Mouse (Mus musculus): ENCODE results near the gene Nim1k.

Gene Nim1k

DNA sequence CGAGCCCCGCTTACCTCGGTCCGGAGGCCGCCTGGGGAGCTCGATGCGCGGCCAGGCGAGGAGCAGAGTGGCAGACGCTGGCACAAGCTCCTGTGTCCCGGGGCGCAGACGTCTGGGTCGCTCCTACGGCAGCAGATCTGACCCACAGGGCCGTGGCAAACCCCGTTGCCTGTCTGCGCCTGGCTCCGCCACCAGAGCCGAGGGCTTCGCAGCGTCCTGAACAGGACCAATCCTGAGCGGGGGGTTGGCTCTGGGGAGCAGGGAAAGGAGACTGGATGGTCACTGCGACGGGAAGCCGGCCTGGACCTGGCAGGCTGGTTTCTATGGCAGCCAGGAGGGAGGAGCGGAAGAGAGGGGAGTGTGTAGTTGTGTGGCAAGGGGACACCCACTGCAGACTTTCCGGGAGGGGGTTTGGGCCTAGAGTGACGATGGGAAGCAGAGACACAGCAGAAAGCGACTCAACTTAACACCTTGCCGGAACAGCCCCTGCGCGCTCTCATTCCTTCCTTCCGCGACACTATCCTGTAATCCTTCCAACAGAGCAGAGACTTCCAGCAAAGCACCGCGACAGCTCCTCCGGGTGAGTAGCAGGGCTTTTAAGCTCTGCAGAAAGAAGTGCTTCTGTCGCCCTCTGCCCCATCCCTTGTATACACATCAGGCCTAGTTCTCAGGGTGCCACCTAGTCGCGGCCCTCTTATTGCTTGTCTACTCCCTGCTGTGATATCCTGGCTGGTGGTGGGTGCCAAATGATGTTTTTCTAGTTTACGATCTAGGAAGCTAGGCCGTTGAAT is at the start of gene Nim1k:
Nim1k (minus strand) TSS at position 202 of the 791 bp plus-strand sequence.
- DNase-seq (ENCODE audit: low spot score in 2 of 2) = peak; percentile 43 to 72

- no peak for DNase-seq (ENCODE audit: low spot score in 2 of 2)
Observed at GRCm38 (mm10) chr13:119797656-119798055, 42.0 kb upstream of the Nim1k start.

- DNase-seq (ENCODE audit: low spot score in 2 of 2) = no peak
Observed at GRCm38 (mm10) chr13:119792791-119793404, 37.2 kb upstream of the Nim1k start.

DNA sequence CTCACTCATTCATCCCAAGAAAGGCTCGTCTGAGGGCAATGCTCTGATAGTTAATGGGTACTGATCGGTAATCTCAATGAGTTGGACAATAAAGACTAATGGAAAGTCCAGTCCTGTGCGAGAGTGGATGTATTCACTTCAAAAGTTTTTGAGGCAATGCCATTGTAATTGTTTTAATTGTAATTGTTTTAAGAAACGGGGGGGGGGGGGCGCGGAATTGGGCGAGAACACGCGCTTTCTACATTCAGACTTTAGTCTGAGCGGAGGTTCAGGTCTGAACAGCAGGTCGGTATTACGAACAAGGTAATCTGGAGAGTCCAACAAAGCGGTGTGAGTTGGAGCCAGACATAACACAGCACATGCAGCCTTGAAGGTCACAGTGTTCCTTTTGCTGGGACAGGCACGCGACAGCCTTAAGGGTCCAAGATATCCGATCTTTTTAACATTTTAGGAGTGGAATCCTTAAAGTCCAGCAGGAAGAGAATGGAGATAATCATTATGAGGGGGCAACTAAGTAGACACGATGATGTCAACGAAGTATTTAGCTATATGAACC is 36.0 kb upstream of the Nim1k start:
- DNase-seq (ENCODE audit: low spot score in 2 of 2) = no peak

- peak; percentile 88 to 95 for DNase-seq (ENCODE audit: low spot score in 2 of 2)
Observed at GRCm38 (mm10) chr13:119790761-119791579, 35.3 kb upstream of the Nim1k start, which contains the start of gene Zfp131. Gene Zfp131, minus strand, starts transcription at chr13:119790889.

GRCm38 (mm10) chr13:119789851-119790717 is 34.4 kb upstream of the Nim1k start:
- DNase-seq (ENCODE audit: low spot score in 2 of 2) = peak; percentile 25 to 55

GRCm38 (mm10) chr13:119783581-119783980 is 27.9 kb upstream of the Nim1k start:
- no peak for DNase-seq (ENCODE audit: low spot score in 2 of 2)

DNA sequence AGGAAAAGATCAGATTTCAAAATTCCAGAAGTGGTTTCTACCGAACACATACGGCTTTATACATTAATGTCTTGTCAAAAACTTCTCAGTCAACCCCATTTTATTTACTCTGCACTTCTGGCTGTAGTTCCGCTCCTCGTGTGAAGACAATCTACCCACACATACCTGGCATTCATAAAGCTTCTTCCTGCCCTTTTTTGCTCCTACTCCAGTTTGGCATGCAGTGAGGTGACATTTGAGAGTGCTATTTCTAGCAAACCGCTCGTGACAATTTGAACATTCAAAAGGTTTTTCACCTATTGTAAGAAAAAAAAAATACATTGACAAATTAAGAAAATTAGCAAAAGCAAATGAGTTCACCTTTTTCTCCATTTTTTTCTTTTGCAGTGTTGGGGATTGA is 12.9 kb upstream of the Nim1k start:
- no peak for DNase-seq (ENCODE audit: low spot score in 2 of 2)

DNA sequence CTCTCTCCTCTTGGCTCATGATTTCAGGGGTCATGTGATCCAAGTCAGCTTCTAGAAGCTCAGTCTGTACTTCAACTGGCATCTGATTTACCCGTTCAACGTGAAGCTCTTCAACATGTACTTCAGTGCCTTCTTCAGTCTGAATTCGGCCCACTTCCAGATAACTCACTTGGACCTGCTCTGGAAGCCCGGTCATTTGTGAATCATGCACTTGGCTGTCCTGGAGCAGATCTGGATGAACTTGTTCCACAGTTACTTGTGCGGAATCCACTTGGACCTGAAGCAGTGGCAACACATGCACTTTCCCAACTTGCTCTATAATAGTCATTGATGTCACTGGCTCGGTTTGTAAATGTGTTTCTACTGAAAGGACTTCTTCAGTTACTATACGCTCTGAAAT is 10.8 kb upstream of the Nim1k start:
- DNase-seq (ENCODE audit: low spot score in 2 of 2) = no peak

DNA sequence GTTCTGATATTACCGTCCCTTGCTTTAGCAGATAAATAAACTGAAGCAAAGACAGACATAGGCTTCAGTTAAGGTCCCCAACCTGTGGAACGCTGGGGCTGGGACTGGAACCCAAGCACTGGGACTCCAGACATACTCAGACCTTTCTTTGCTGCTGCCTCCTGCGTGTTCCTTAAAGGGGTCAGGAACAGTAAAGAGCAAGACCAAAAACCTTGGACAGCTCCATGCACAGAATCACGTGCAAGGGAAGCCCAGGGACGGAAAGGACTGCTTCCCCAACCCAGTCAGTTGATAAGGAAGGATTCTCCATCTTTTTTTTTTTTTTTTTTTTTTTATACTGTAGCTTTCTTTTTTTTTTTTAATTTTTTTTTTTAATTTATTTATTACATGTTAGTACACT is 1.1 kb upstream of the Nim1k start:
- DNase-seq (ENCODE audit: low spot score in 2 of 2) = no peak

GRCm38 (mm10) chr13:119755141-119755547 is 538 bp downstream of the Nim1k start:
- DNase-seq (ENCODE audit: low spot score in 2 of 2) = peak in 1 of 2 experiments; percentile 3

DNA sequence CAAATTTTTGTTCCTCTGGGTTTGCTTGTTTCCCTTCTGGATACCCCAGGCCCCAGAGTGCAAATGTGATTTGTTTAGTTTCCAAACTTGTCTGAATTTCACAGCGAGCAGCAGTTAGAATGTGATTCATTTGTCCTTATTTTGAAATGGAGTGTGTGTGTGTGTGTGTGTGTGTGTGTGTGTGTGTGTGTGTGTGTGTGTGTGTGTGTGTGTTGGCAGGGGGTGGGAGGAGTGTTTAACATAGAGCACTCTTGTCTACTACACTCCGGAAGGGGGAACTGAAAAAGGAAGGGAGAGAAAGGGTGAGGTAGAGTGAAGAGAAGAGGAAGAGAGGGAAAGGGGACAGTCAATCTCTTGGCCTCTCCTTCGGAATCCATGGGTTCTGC is 1.1 kb downstream of the Nim1k start:
- no peak for DNase-seq (ENCODE audit: low spot score in 2 of 2)

DNA sequence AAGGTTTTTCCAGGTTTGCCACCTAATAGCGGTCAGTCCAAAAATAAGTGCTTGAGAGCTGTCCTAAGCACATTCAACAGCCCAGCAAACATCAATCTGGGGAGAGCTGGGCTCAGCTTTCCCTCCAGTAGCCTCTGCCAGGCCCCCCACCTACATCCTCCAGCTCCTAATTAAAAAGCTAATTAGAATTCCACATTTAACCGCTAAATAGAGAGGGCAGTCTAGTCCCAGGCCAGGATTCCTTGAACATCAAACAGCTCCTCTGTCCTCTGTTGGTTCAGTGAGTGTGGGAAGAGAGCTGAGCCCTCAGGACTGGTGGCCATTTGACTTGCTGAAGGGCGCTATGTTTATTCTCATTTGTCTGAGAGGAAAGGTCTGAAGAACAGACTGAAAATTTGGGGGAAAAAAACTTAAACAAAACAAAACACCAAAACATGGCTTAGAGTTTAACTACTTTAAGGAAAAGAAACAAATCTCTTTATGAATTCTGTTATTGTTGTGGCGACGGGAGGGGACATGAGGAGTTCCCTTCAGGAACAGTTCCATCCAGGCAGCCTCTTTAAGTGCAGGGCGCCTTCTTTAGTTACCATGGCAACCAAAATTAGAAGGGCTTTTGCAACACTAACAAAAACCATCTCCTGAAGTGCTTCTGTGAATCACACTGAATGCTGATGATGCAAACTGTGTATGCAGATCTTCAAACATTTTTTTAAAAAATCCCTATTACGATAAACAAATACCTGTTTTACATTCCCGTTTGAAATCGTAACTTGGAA is 1.6 kb downstream of the Nim1k start:
- DNase-seq (ENCODE audit: low spot score in 2 of 2) = no peak

GRCm38 (mm10) chr13:119746930-119747329 is 8.8 kb downstream of the Nim1k start:
- no peak for DNase-seq (ENCODE audit: low spot score in 2 of 2)

DNA sequence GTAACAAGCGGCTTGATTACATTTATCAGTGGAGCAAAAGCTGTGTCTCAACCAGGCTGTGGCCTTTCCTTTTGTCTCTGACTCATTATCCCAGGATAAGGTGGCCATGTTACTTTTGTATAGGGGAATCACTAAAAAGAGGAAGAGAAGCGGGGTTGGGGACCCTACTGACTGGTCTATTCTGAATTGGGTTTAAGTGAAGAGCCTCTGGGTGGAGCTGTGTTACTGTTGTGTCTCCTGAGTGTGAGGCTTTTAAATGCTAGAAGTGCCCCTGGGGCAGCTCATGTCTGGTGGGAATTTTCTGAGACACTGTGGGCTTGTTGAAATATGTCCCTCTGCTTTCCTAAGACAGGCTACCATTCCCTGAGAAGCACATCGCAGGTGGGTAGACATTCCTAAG is 12.2 kb downstream of the Nim1k start:
- no peak for DNase-seq (ENCODE audit: low spot score in 2 of 2)

DNA sequence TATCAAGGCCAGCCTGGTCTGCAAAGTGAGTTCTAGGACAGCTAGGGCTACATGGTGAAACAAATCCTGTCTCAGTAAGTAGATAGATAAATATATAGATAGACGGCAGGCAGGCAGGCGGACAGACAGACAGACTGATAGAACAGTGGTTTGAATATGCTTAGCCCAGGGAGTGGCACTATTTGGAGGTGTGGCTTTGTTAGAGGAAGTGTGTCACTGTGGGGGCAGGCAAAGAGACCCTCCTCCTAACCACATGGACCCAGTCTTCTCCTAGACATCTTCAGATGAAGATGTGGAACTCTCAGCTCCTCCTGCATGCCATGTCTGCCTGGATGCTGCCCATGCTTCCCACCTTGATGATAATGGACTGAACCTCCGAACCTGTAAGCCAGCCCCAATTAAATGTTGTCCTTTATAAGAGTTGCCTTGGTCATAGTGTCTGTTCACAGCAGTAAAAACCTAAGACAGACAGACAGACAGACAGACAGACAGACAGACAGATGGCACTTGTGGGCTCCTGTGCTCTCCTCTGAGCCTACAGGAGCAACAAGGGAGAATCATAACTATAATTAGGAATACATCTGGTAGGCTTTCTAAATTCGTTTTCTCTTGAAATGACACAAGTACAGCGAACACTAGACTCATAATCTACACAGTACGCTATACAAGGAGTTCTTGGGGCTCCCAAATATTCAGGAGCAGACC is 12.8 kb downstream of the Nim1k start:
- DNase-seq (ENCODE audit: low spot score in 2 of 2) = no peak

DNA sequence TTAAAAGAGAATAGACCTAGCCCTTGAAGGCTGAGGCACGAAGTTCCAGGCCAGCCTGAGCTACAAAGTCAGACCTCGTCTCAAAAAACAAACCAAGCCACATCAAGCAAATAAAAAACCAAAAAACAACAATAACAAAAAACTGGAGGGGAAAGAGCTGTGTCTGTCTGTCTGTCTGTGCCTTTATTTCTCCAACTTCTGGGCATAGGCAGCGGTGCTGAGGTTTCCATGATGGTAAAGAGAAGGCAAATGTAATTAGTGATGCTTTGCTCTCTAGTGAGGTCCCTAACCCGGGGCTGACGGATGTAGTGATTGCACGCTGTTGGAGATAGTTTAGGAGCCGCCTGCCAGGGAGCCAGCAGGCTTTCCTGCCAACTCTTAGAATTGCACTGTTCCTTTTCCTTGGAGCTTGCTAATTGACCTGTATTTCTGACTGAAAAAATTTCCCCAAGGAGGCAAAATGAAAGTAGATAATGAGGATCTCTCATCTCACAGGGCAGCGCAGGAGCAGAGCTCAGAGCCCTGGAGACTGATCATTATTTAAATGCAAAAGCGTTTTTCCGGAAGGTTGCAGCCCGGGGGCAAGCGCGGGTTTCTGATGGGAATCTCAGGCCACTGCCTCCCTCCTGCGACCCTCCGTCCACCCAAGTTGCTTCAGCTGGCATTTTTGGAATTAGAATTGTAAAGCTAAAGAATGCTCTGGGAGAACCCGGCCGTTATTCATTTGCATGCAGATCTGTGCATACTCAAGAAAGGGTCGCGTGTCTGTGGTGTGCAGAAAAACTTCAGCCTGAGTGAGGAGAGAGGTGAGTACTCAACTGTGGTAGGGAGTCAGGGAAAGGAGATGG is 14.1 kb downstream of the Nim1k start:
- DNase-seq (ENCODE audit: low spot score in 2 of 2) = no peak

- DNase-seq (ENCODE audit: low spot score in 2 of 2) = no peak
Observed at GRCm38 (mm10) chr13:119731448-119731847, 24.2 kb downstream of the Nim1k start.

GRCm38 (mm10) chr13:119729406-119729805 is 26.3 kb downstream of the Nim1k start:
- no peak for DNase-seq (ENCODE audit: low spot score in 2 of 2)

Data from urinary bladder, postnatal 36 days (tissue).